Mouse (Mus musculus) E14TG2a.4 (cell line): Measurements from ENCODE around the gene Ints5.
A peak's percentile ranks its signal among the peaks of the same experiment; 100 is the strongest.

Source experiments
- CTCF ChIP-seq: conservative IDR thresholded peaks from 2 replicates; pipeline ENCODE4 v1.5.1; 2014; ENCODE audit warnings: low read length
- NANOG ChIP-seq: IDR thresholded peaks from 2 replicates; pipeline ENCODE4 v1.6.1; 2014; ENCODE audit warnings: borderline replicate concordance, low read length, mixed read lengths
- POU5F1 ChIP-seq: IDR thresholded peaks from 2 replicates; pipeline ENCODE4 v1.6.1; 2014; ENCODE audit warnings: low read length, borderline replicate concordance

- peak; percentile 10; the same call in 1 of the 2 replicates for TF ChIP-seq CTCF
- TF ChIP-seq POU5F1, result no peak
- no peak for TF ChIP-seq NANOG
Observed at GRCm38 (mm10) chr19:8851639-8852038, 41.2 kb upstream of the Ints5 start.
